Mouse (Mus musculus): ENCODE measurements at regions not wholly inside any gene's neighbourhood (a gene's known extent, or its start where the extent isn't known, plus 50 kb on each side); places are given as distances from the start of the nearest gene placed in this dataset.
A peak's percentile ranks its signal among the peaks of the same experiment; 100 is the strongest.

DNA sequence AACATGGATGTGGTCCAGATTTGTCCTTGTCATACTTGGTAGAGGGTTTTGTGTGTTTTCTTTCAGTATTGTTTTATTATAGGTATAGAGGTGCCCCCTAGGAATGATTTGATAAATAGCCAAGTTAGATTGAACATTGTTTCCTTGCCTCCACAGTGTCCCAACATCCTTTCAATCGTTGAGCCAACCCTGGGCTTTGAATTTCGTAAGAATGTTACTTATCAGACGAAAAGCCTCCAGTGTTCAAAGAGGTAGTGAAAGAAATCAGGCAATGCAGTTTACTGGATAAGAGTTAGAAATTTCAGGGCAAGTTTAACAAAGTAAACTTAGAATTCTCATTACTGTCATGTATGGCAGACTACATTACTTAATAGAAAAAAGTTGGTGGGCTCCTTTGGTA is 144.2 kb upstream of the Xrcc4 start:
- Histone ChIP-seq H3K4me1 (ENCODE audit: control insufficient read depth, insufficient read depth, low read length) (no peaks in the 10 kb centered on the region), H3K9me3 (ENCODE audit: control insufficient read depth, low read length) (no peaks in the 10 kb centered on the region), H3K4me2 (ENCODE audit: low read depth, low read length) (no peak overlapping the region), H3K27me3 (replicated peaks; ENCODE audit: control insufficient read depth, insufficient read depth, low read length) (no peaks in the 10 kb centered on the region), H3K27ac (ENCODE audit: low read length) (no peak overlapping the region), H3K9ac (ENCODE audit: low read depth, low read length) (no peak overlapping the region), H3K36me3 (ENCODE audit: control insufficient read depth, insufficient read depth, low read length) (no peaks in the 10 kb centered on the region), H3K4me3 (ENCODE audit: low read length) (no peak overlapping the region)
- 83% methylated on average over 3 of the region's 3 CpGs for WGBS
- ATAC-seq: no peak

DNA sequence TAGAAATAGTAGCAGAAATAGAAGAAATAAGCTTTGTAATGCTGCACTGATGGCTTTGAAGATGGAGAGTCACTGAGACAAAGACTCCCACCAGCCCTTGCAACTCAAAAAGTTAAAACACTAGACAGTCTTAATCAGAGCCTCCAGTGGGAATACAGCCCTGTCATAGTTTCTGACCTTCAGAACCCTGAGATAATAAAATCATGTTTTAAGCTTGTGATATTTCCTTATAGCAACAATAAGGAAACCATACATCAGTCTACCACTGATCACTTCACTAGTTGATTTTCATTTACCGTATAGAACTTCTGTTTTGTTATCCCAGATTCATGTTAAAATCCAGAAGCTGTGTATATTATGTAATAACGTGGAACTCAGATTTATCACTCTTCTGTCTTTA is 139.7 kb upstream of the Xrcc4 start:
- H3K4me1 ChIP-seq (ENCODE audit: control insufficient read depth, insufficient read depth, low read length): no peaks in the 10 kb centered on the region
- ATAC-seq: peak; percentile 77
- H3K4me3 ChIP-seq (ENCODE audit: low read length): no peak overlapping the region
- no peaks in the 10 kb centered on the region for H3K27me3 ChIP-seq (replicated peaks; ENCODE audit: control insufficient read depth, insufficient read depth, low read length)
- WGBS: 79% methylated on average over 2 of the region's 2 CpGs
- H3K9ac ChIP-seq (ENCODE audit: low read depth, low read length): no peak overlapping the region
- H3K27ac ChIP-seq (ENCODE audit: low read length): no peak overlapping the region
- H3K9me3 ChIP-seq (ENCODE audit: control insufficient read depth, low read length): no peaks in the 10 kb centered on the region
- H3K4me2 ChIP-seq (ENCODE audit: low read depth, low read length): no peak overlapping the region
- H3K36me3 ChIP-seq (ENCODE audit: control insufficient read depth, insufficient read depth, low read length): no peaks in the 10 kb centered on the region

DNA sequence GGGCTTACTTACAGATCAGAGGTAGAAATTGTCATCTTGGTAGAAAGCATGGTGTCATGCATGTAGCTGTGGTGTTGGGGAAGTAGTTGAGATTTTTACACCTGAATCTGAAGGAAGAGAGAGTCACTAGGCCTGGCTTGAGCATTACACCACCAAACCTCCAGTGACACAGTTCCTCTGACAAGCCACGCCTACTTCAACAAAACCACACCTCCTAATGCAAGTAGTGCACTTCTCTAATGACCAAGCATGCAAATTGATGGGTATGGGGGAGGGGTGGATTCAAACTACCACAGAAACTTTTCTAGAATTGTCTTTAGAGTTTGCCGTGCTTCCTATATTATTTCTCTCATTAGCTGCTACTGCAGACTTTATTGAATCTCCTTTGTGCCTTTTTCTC is 136.8 kb upstream of the Xrcc4 start:
- whole genome bisulfite sequencing: 89% methylated on average over 2 of the region's 2 CpGs
- H3K4me3 ChIP-seq (ENCODE audit: low read length): no peak overlapping the region
- no peaks in the 10 kb centered on the region for H3K9me3 ChIP-seq (ENCODE audit: control insufficient read depth, low read length)
- no peaks in the 10 kb centered on the region for H3K27me3 ChIP-seq (replicated peaks; ENCODE audit: control insufficient read depth, insufficient read depth, low read length)
- no peak for ATAC-seq
- H3K4me2 ChIP-seq (ENCODE audit: low read depth, low read length): no peak overlapping the region
- H3K27ac ChIP-seq (ENCODE audit: low read length): no peak overlapping the region
- H3K9ac ChIP-seq (ENCODE audit: low read depth, low read length): no peak overlapping the region
- no peaks in the 10 kb centered on the region for H3K4me1 ChIP-seq (ENCODE audit: control insufficient read depth, insufficient read depth, low read length)
- no peaks in the 10 kb centered on the region for H3K36me3 ChIP-seq (ENCODE audit: control insufficient read depth, insufficient read depth, low read length)

DNA sequence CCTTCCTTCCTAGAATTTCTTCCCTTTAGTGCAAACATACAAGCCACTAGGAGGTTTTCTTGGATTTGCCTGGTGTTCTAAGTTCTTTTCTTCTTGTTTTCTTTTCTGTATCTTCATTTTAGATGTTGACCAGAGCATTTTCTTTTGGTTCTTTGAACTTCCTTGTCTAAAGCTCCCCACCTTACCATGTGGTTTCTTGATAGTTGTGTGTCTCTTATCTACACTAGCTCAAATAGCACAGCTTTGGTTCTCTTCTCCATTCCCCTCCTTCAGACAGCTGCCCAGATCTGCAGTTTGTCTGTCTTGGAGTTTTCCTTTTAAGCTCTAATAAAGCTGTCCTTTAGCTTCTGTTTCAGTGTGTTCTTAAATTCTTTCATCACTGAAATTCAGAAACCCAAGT is 123.0 kb upstream of the Xrcc4 start:
- Histone ChIP-seq H3K4me2 (ENCODE audit: low read depth, low read length) (no peak overlapping the region), H3K36me3 (ENCODE audit: control insufficient read depth, insufficient read depth, low read length) (no peaks in the 10 kb centered on the region), H3K4me1 (ENCODE audit: control insufficient read depth, insufficient read depth, low read length) (no peaks in the 10 kb centered on the region), H3K9ac (ENCODE audit: low read depth, low read length) (no peak overlapping the region), H3K9me3 (ENCODE audit: control insufficient read depth, low read length) (no peaks in the 10 kb centered on the region), H3K27me3 (replicated peaks; ENCODE audit: control insufficient read depth, insufficient read depth, low read length) (no peaks in the 10 kb centered on the region), H3K4me3 (ENCODE audit: low read length) (no peak overlapping the region), H3K27ac (ENCODE audit: low read length) (no peak overlapping the region)
- no peak for ATAC-seq

DNA sequence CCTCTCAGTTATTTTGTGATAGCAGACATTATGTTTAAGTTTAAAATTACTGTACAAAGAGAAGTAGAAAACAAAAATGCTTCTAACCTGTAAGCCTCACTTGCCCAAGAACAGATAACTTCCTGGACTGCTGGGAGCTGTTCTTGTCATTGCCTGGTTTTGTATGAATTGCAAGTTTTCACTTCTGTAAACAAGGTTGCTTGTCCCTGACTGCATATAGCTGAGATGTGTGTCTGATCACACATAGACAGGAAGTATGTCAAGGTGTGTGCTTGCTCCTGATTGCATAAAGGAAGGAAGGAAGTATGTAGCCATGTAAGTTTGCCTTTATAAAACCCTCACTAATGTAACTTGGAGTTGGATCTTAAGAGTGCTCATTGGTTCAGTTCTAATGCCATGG is 118.5 kb upstream of the Xrcc4 start:
- H3K4me2 ChIP-seq (ENCODE audit: low read depth, low read length): no peak overlapping the region
- H3K27me3 ChIP-seq (replicated peaks; ENCODE audit: control insufficient read depth, insufficient read depth, low read length): no peaks in the 10 kb centered on the region
- H3K9ac ChIP-seq (ENCODE audit: low read depth, low read length): no peak overlapping the region
- no peak for ATAC-seq
- no peaks in the 10 kb centered on the region for H3K9me3 ChIP-seq (ENCODE audit: control insufficient read depth, low read length)
- H3K4me1 ChIP-seq (ENCODE audit: control insufficient read depth, insufficient read depth, low read length): no peaks in the 10 kb centered on the region
- H3K36me3 ChIP-seq (ENCODE audit: control insufficient read depth, insufficient read depth, low read length): no peaks in the 10 kb centered on the region
- no peak overlapping the region for H3K27ac ChIP-seq (ENCODE audit: low read length)
- H3K4me3 ChIP-seq (ENCODE audit: low read length): no peak overlapping the region
